Mouse (Mus musculus): ENCODE measurements around the gene Gm4131. TPM values are rescaled to one million over a fixed set of nuclear protein-coding genes. Genes with fewer than 3 reads are reported as not detected.

Gene Gm4131
- total and polyA plus RNA-seq, 2 experiments from 2014 or later = 0.22 TPM; not detected in 1

GRCm38 (mm10) chr14:62569463-62569862, 2.7 kb upstream of the Gm4131 start:
- no peak for TF ChIP-seq CTCF (IDR thresholded peaks at IDR 0.05; ENCODE audit: low read depth)
- Histone ChIP-seq H3K36me3 (ENCODE audit: insufficient read depth) (no peaks in the 10 kb centered on the region; the same call in 1 of the 2 replicates), H3K27me3 (ENCODE audit: insufficient read depth, low read length) (no peaks in the 10 kb centered on the region), H3K27ac (ENCODE audit: low read depth, low read length) (no peak overlapping the region), H3K4me3 (ENCODE audit: low read depth, low read length) (no peak overlapping the region), H3K4me2 (ENCODE audit: low read depth) (no peak overlapping the region), H3K9ac (no peak overlapping the region), H3K9me3 (ENCODE audit: low read length) (no peaks in the 10 kb centered on the region), H3K4me1 (ENCODE audit: insufficient read depth) (no peaks in the 10 kb centered on the region)
- 92% methylated on average over 5 of the region's 5 CpGs for WGBS
- DNase-seq (no peak), ATAC-seq (no peak)

- H3K4me2 ChIP-seq (ENCODE audit: low read depth) = no peak overlapping the region
- no peak for TF ChIP-seq CTCF (IDR thresholded peaks at IDR 0.05; ENCODE audit: low read depth)
- ATAC-seq (no peak), DNase-seq (no peak)
- H3K9me3 ChIP-seq (ENCODE audit: low read length) = no peaks in the 10 kb centered on the region
- WGBS = 32% methylated on average over 7 of the region's 7 CpGs
- no peak overlapping the region for H3K27ac ChIP-seq (ENCODE audit: low read depth, low read length)
- no peaks in the 10 kb centered on the region for H3K27me3 ChIP-seq (ENCODE audit: insufficient read depth, low read length)
- no peak overlapping the region for H3K4me3 ChIP-seq (ENCODE audit: low read depth, low read length)
- H3K36me3 ChIP-seq (ENCODE audit: insufficient read depth) = no peaks in the 10 kb centered on the region; the same call in 1 of the 2 replicates
- H3K4me1 ChIP-seq (ENCODE audit: insufficient read depth) = peaks cover 26% of the 10 kb centered on the region
- no peak overlapping the region for H3K9ac ChIP-seq
Measured at GRCm38 (mm10) chr14:62563679-62564078, 3.0 kb downstream of the Gm4131 start.

- 12% methylated on average over 17 of the region's 17 CpGs for WGBS
- H3K36me3 ChIP-seq (ENCODE audit: insufficient read depth) = no peaks in the 10 kb centered on the region; the same call in 1 of the 2 replicates
- peak overlapping the region; percentile 8; the same call in 1 of the 2 replicates for H3K4me3 ChIP-seq (ENCODE audit: low read depth, low read length)
- peaks cover 35% of the 10 kb centered on the region for H3K4me1 ChIP-seq (ENCODE audit: insufficient read depth)
- peak overlapping the region; percentile 48 for H3K4me2 ChIP-seq (ENCODE audit: low read depth)
- H3K27me3 ChIP-seq (ENCODE audit: insufficient read depth, low read length) = no peaks in the 10 kb centered on the region
- H3K9ac ChIP-seq = no peak overlapping the region; the same call in 1 of the 2 replicates
- DNase-seq = peak; percentile 84
- peak; percentile 68 for TF ChIP-seq CTCF (IDR thresholded peaks at IDR 0.05; ENCODE audit: low read depth)
- ATAC-seq = peak; percentile 90
- peak overlapping the region; percentile 82 for H3K27ac ChIP-seq (ENCODE audit: low read depth, low read length)
- H3K9me3 ChIP-seq (ENCODE audit: low read length) = no peaks in the 10 kb centered on the region
Measured at GRCm38 (mm10) chr14:62561875-62562748, 4.6 kb downstream of the Gm4131 start.

- DNase-seq = no peak
- Histone ChIP-seq H3K4me2 (ENCODE audit: low read depth) (peak overlapping the region; percentile 67), H3K27me3 (ENCODE audit: insufficient read depth, low read length) (no peaks in the 10 kb centered on the region), H3K27ac (ENCODE audit: low read depth, low read length) (no peak overlapping the region), H3K4me3 (ENCODE audit: low read depth, low read length) (peak overlapping the region; percentile 73), H3K9me3 (ENCODE audit: low read length) (no peaks in the 10 kb centered on the region), H3K4me1 (ENCODE audit: insufficient read depth) (peaks cover 31% of the 10 kb centered on the region), H3K9ac (peak overlapping the region; percentile 76; the same call in 1 of the 2 replicates), H3K36me3 (ENCODE audit: insufficient read depth) (no peaks in the 10 kb centered on the region)
- ATAC-seq = no peak
- WGBS = 79% methylated on average over 3 of the region's 3 CpGs
- no peak for TF ChIP-seq CTCF (IDR thresholded peaks at IDR 0.05; ENCODE audit: low read depth)
Measured at GRCm38 (mm10) chr14:62557111-62557510, 9.6 kb downstream of the Gm4131 start.

- H3K9me3 ChIP-seq (ENCODE audit: low read length) = no peaks in the 10 kb centered on the region
- no peaks in the 10 kb centered on the region for H3K36me3 ChIP-seq (ENCODE audit: insufficient read depth)
- peak overlapping the region; percentile 76 for H3K9ac ChIP-seq
- TF ChIP-seq CTCF (IDR thresholded peaks at IDR 0.05; ENCODE audit: low read depth) = no peak
- DNase-seq (peak; percentile 49), ATAC-seq (peak; percentile 24)
- H3K4me2 ChIP-seq (ENCODE audit: low read depth) = peak overlapping the region; percentile 67
- peak overlapping the region; percentile 81 for H3K27ac ChIP-seq (ENCODE audit: low read depth, low read length)
- H3K4me1 ChIP-seq (ENCODE audit: insufficient read depth) = peaks cover 24% of the 10 kb centered on the region
- no peaks in the 10 kb centered on the region for H3K27me3 ChIP-seq (ENCODE audit: insufficient read depth, low read length)
- H3K4me3 ChIP-seq (ENCODE audit: low read depth, low read length) = peak overlapping the region; percentile 73
- 2% methylated on average over 38 of the region's 38 CpGs for WGBS
Measured at GRCm38 (mm10) chr14:62555840-62556810, 10.6 kb downstream of the Gm4131 start.

- WGBS = under 1% methylated on average over 51 of the region's 51 CpGs
- H3K4me2 ChIP-seq (ENCODE audit: low read depth) = peak within 1 kb of the TSS; percentile 67
- ATAC-seq = peak; percentile 95
Measured at GRCm38 (mm10) chr14:62555309-62555829, 11.4 kb downstream of the Gm4131 start, which contains the start of gene Fam124a. Gene Fam124a, plus strand, starts transcription at chr14:62555737.

More at GRCm38 (mm10) chr14:62555309-62555829, 11.4 kb downstream of the Gm4131 start, which contains the start of gene Fam124a:
- peak; percentile 52; the same call in 1 of the 2 replicates for TF ChIP-seq CTCF (IDR thresholded peaks at IDR 0.05; ENCODE audit: low read depth)
- Histone ChIP-seq H3K9ac (peak within 1 kb of the TSS; percentile 76), H3K9me3 (ENCODE audit: low read length) (no peaks in the 10 kb centered on the region), H3K4me3 (ENCODE audit: low read depth, low read length) (peak within 1 kb of the TSS; percentile 73), H3K4me1 (ENCODE audit: insufficient read depth) (peaks cover 23% of the 10 kb centered on the region), H3K27ac (ENCODE audit: low read depth, low read length) (peak within 1 kb of the TSS; percentile 81), H3K27me3 (ENCODE audit: insufficient read depth, low read length) (no peaks in the 10 kb centered on the region), H3K36me3 (ENCODE audit: insufficient read depth) (no peaks in the 10 kb centered on the region)
- DNase-seq = peak; percentile 95
